Comparison of ENCODE assay signal across 11 mouse cellular contexts in the genomic region with DNA sequence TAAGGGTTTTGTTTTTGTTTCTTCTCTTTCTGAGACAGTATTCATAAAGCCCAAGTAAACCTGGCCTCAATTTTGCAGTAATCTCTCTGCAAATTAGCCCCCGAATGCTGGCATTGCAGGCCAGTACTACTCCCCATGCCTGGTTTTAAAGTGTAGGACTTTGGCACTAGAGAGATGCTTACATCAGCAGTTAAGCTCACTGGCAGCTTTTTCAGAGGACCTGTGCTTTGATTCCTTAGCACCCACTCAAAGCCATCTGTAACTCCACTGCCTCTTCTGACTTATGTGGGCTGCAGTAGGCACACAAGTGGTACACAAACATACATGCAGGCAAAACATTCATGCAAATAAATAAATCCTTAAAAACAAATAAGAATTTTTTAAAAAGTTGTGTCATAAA.
"Had no signal": no experiment of that assay in that cellular context is flagged by ENCODE, and none has a peak within 500 bp of the region (broad histone marks: within the 10 kb centered on the region; RNA-seq: fewer than 3 reads in every experiment).

No protein-coding gene starts in this region.

- H3K4me1 ChIP-seq: limb, embryonic 15.5 days; midbrain, embryonic 12.5 days; neural tube, embryonic 13.5 days had no signal

- H3K9me3 ChIP-seq: limb, embryonic 15.5 days; midbrain, embryonic 12.5 days; neural tube, embryonic 13.5 days had no signal

- H3K4me2 ChIP-seq: limb, embryonic 15.5 days; midbrain, embryonic 12.5 days; neural tube, embryonic 13.5 days had no signal

- H3K9ac ChIP-seq: limb, embryonic 15.5 days; liver, embryonic 14.5 days; midbrain, embryonic 12.5 days; neural tube, embryonic 13.5 days had no signal

- ATAC-seq: hindbrain, postnatal 0 days; midbrain, embryonic 16.5 days had no signal

- H3K4me3 ChIP-seq: limb, embryonic 15.5 days; midbrain, embryonic 12.5 days; neural tube, embryonic 13.5 days had no signal

- H3K27ac ChIP-seq: hindbrain, postnatal 0 days; limb, embryonic 15.5 days; liver, embryonic 14.5 days; midbrain, embryonic 12.5 days; neural tube, embryonic 13.5 days had no signal

- DNase-seq: layer of hippocampus, postnatal 36 days; lung, adult 18-20 months; retina, postnatal 1 day; right cerebral cortex, postnatal 25 days; thymus, postnatal 4 days had no signal

- H3K27me3 ChIP-seq: limb, embryonic 15.5 days; midbrain, embryonic 12.5 days; neural tube, embryonic 13.5 days had no signal
